Mouse (Mus musculus): ENCODE data around the gene Gm11733.

Gm11733 gene

GRCm38 (mm10) chr11:117535491-117536304 lies 51.5 kb downstream of the Gm11733 start:
- no peak for DNase-seq (ENCODE audit: low spot score)

GRCm38 (mm10) chr11:117536586-117536985 lies 52.4 kb downstream of the Gm11733 start:
- no peak for DNase-seq (ENCODE audit: low spot score)

All from ovary, postnatal 10 days (tissue).